Mouse (Mus musculus): ENCODE results near the gene Bloc1s1. TPM values are rescaled to one million over a fixed set of nuclear protein-coding genes. Genes with fewer than 3 reads are reported as not detected.
A peak's percentile ranks its signal among the peaks of the same experiment; 100 is the strongest.

The Bloc1s1 gene
- polyA plus RNA-seq, 1 experiment from 2014 or later: 228 TPM

DNA sequence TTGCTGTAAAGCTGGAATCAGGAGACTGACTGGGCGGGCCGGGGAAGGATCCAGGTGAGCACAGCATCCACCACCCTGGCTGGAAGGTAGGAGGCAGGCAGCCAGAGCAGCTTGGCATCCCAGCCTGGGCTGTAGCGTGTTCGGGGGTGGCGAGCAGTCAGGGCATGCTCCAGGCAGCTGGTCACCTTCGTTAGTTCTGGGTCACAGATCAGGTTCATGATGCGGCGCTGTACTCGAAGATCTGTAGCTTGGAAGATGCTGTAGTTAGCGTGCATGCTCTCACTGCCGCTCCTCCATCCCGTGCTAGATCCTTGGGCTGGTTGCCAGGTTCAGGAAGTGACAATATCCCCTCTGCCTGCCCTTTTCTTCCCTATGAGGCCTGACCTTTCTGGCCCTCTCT lies 10.1 kb downstream of the Bloc1s1 start:
- no peaks in the 10 kb centered on the region for H3K27me3 ChIP-seq (ENCODE audit: control insufficient read depth, insufficient read depth, low read depth, low read length)
- H3K9ac ChIP-seq (ENCODE audit: low read depth, low read length): no peak overlapping the region
- no peak overlapping the region for H3K27ac ChIP-seq (ENCODE audit: low read length)
- WGBS: 76% methylated on average over 12 of the region's 12 CpGs
- no peaks in the 10 kb centered on the region for H3K9me3 ChIP-seq (replicated peaks; ENCODE audit: control insufficient read depth, low read length, poor library complexity, severe bottlenecking)
- no peak overlapping the region for H3K4me3 ChIP-seq (ENCODE audit: low read depth, low read length)
- H3K4me2 ChIP-seq (ENCODE audit: low read length): no peak overlapping the region
- no peak for ATAC-seq
- H3K4me1 ChIP-seq (ENCODE audit: control insufficient read depth, insufficient read depth, low read length): peaks cover 7% of the 10 kb centered on the region; the same call in 1 of the 2 replicates
- H3K36me3 ChIP-seq (ENCODE audit: control insufficient read depth, insufficient read depth, low read length): no peaks in the 10 kb centered on the region

DNA sequence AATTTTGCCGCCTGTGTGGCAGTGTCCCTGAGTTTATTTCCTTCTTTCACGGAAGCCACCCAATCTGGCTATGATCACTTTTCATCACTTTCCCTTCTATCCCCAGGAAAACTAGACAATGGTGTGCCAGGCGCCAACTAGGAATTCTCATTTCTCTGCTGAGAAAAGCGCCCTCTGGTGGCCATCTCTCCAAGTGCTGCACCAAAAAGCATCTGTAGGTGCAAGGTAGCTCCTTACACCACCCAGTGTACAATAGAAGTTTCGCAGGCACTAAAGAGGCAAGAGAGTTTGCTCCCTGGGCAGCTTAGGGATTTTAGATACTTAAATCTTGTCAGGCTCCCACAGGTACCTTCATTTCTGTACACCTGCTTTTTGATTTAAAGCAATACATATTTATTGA lies 10.6 kb downstream of the Bloc1s1 start:
- no peak overlapping the region for H3K4me2 ChIP-seq (ENCODE audit: low read length)
- no peak overlapping the region for H3K9ac ChIP-seq (ENCODE audit: low read depth, low read length)
- no peak overlapping the region for H3K27ac ChIP-seq (ENCODE audit: low read length)
- H3K27me3 ChIP-seq (ENCODE audit: control insufficient read depth, insufficient read depth, low read depth, low read length): no peaks in the 10 kb centered on the region
- WGBS: 7% methylated on average over 5 of the region's 5 CpGs
- no peaks in the 10 kb centered on the region for H3K36me3 ChIP-seq (ENCODE audit: control insufficient read depth, insufficient read depth, low read length)
- peak; percentile 30; the same call in 1 of the 2 replicates for ATAC-seq
- peaks cover 7% of the 10 kb centered on the region; the same call in 1 of the 2 replicates for H3K4me1 ChIP-seq (ENCODE audit: control insufficient read depth, insufficient read depth, low read length)
- no peak overlapping the region for H3K4me3 ChIP-seq (ENCODE audit: low read depth, low read length)
- H3K9me3 ChIP-seq (replicated peaks; ENCODE audit: control insufficient read depth, low read length, poor library complexity, severe bottlenecking): no peaks in the 10 kb centered on the region

GRCm38 (mm10) chr10:128912791-128913190 lies 11.0 kb downstream of the Bloc1s1 start:
- Histone ChIP-seq H3K4me3 (ENCODE audit: low read depth, low read length) (no peak overlapping the region), H3K36me3 (ENCODE audit: control insufficient read depth, insufficient read depth, low read length) (no peaks in the 10 kb centered on the region), H3K9ac (ENCODE audit: low read depth, low read length) (no peak overlapping the region), H3K4me1 (ENCODE audit: control insufficient read depth, insufficient read depth, low read length) (peaks cover 7% of the 10 kb centered on the region; the same call in 1 of the 2 replicates), H3K9me3 (replicated peaks; ENCODE audit: control insufficient read depth, low read length, poor library complexity, severe bottlenecking) (no peaks in the 10 kb centered on the region), H3K4me2 (ENCODE audit: low read length) (no peak overlapping the region), H3K27me3 (ENCODE audit: control insufficient read depth, insufficient read depth, low read depth, low read length) (no peaks in the 10 kb centered on the region; the same call in 1 of the 2 replicates), H3K27ac (ENCODE audit: low read length) (no peak overlapping the region)
- WGBS: 89% methylated on average over 4 of the region's 4 CpGs
- ATAC-seq: no peak

GRCm38 (mm10) chr10:128912268-128912667 lies 11.6 kb downstream of the Bloc1s1 start:
- no peak for ATAC-seq
- H3K4me2 ChIP-seq (ENCODE audit: low read length): no peak overlapping the region
- no peak overlapping the region for H3K27ac ChIP-seq (ENCODE audit: low read length)
- peaks cover 7% of the 10 kb centered on the region; the same call in 1 of the 2 replicates for H3K4me1 ChIP-seq (ENCODE audit: control insufficient read depth, insufficient read depth, low read length)
- WGBS: 88% methylated on average over 4 of the region's 4 CpGs
- no peak overlapping the region for H3K4me3 ChIP-seq (ENCODE audit: low read depth, low read length)
- H3K27me3 ChIP-seq (ENCODE audit: control insufficient read depth, insufficient read depth, low read depth, low read length): no peaks in the 10 kb centered on the region; the same call in 1 of the 2 replicates
- no peak overlapping the region for H3K9ac ChIP-seq (ENCODE audit: low read depth, low read length)
- no peaks in the 10 kb centered on the region for H3K36me3 ChIP-seq (ENCODE audit: control insufficient read depth, insufficient read depth, low read length)
- no peaks in the 10 kb centered on the region for H3K9me3 ChIP-seq (replicated peaks; ENCODE audit: control insufficient read depth, low read length, poor library complexity, severe bottlenecking)

- 97% methylated on average over 6 of the region's 6 CpGs for WGBS
- peaks cover 7% of the 10 kb centered on the region; the same call in 1 of the 2 replicates for H3K4me1 ChIP-seq (ENCODE audit: control insufficient read depth, insufficient read depth, low read length)
These were observed 12.4 kb downstream of the Bloc1s1 start for GRCm38 (mm10) chr10:128911430-128911829.

DNA sequence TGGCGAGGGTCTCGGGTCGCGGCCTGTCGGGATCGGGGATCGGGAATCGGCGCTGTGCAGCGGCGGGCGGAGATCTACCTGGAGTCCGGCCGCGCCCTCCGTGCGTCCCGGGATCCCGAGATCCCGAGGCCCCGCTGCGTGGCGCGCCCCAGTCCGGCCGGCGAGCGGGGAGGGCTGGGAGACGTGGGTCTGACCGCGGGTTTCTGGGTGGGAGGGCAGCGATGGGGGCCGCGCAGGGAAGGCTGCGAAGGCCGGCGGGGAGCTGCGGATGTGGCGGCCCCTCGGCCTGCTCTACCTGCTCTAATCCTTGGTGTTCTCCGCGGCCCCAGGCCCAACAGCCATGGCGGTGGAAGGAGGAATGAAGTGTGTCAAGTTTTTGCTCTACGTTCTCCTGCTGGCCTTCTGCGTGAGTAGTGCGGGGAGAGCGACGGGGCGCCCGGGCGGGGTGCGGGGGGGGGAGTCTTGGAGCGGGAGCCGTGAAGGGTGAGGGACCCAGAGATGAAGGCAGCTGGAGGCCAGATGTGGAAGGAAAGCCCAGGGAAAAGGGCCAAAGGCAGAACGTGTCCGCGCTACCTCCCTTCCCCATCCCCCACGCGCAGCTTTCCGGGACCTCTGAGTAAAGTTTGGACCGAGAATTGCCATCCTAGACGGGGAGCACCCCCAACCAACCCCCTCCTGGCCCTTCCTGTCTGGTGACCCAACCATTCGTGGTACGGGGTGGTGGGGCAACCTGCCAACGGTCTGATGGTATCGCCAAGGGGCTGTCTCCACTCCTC lies 13.6 kb downstream of the Bloc1s1 start:
- H3K4me2 ChIP-seq (ENCODE audit: low read length): peak overlapping the region; percentile 80
- peak overlapping the region; percentile 74 for H3K27ac ChIP-seq (ENCODE audit: low read length)
- H3K9me3 ChIP-seq (replicated peaks; ENCODE audit: control insufficient read depth, low read length, poor library complexity, severe bottlenecking): no peaks in the 10 kb centered on the region
- H3K9ac ChIP-seq (ENCODE audit: low read depth, low read length): peak overlapping the region; percentile 86
- peak overlapping the region; percentile 67 for H3K4me3 ChIP-seq (ENCODE audit: low read depth, low read length)
- ATAC-seq: peak; percentile 50
- H3K27me3 ChIP-seq (ENCODE audit: control insufficient read depth, insufficient read depth, low read depth, low read length): no peaks in the 10 kb centered on the region; the same call in 1 of the 2 replicates
- H3K4me1 ChIP-seq (ENCODE audit: control insufficient read depth, insufficient read depth, low read length): peaks cover 7% of the 10 kb centered on the region; the same call in 1 of the 2 replicates
- WGBS: 1% methylated on average over 48 of the region's 66 CpGs
- no peaks in the 10 kb centered on the region for H3K36me3 ChIP-seq (ENCODE audit: control insufficient read depth, insufficient read depth, low read length)

More at GRCm38 (mm10) chr10:128911430-128911829, 12.4 kb downstream of the Bloc1s1 start:
- no peak for ATAC-seq
- H3K9ac ChIP-seq (ENCODE audit: low read depth, low read length): no peak overlapping the region
- no peaks in the 10 kb centered on the region for H3K9me3 ChIP-seq (replicated peaks; ENCODE audit: control insufficient read depth, low read length, poor library complexity, severe bottlenecking)
- H3K27ac ChIP-seq (ENCODE audit: low read length): no peak overlapping the region
- H3K4me3 ChIP-seq (ENCODE audit: low read depth, low read length): no peak overlapping the region
- no peaks in the 10 kb centered on the region; the same call in 1 of the 2 replicates for H3K27me3 ChIP-seq (ENCODE audit: control insufficient read depth, insufficient read depth, low read depth, low read length)
- no peaks in the 10 kb centered on the region for H3K36me3 ChIP-seq (ENCODE audit: control insufficient read depth, insufficient read depth, low read length)
- H3K4me2 ChIP-seq (ENCODE audit: low read length): peak overlapping the region; percentile 80; the same call in 1 of the 2 replicates

- 0% methylated on average over 30 of the region's 41 CpGs for WGBS
- peak; percentile 59 for ATAC-seq
- Histone ChIP-seq H3K9ac (ENCODE audit: low read depth, low read length) (peak overlapping the region; percentile 86), H3K27ac (ENCODE audit: low read length) (peak overlapping the region; percentile 74), H3K4me3 (ENCODE audit: low read depth, low read length) (peak overlapping the region; percentile 67), H3K4me2 (ENCODE audit: low read length) (peak overlapping the region; percentile 80), H3K4me1 (ENCODE audit: control insufficient read depth, insufficient read depth, low read length) (peaks cover 7% of the 10 kb centered on the region; the same call in 1 of the 2 replicates), H3K9me3 (replicated peaks; ENCODE audit: control insufficient read depth, low read length, poor library complexity, severe bottlenecking) (no peaks in the 10 kb centered on the region), H3K27me3 (ENCODE audit: control insufficient read depth, insufficient read depth, low read depth, low read length) (no peaks in the 10 kb centered on the region; the same call in 1 of the 2 replicates), H3K36me3 (ENCODE audit: control insufficient read depth, insufficient read depth, low read length) (no peaks in the 10 kb centered on the region)
These were observed 14.2 kb downstream of the Bloc1s1 start for GRCm38 (mm10) chr10:128909567-128910028.

DNA sequence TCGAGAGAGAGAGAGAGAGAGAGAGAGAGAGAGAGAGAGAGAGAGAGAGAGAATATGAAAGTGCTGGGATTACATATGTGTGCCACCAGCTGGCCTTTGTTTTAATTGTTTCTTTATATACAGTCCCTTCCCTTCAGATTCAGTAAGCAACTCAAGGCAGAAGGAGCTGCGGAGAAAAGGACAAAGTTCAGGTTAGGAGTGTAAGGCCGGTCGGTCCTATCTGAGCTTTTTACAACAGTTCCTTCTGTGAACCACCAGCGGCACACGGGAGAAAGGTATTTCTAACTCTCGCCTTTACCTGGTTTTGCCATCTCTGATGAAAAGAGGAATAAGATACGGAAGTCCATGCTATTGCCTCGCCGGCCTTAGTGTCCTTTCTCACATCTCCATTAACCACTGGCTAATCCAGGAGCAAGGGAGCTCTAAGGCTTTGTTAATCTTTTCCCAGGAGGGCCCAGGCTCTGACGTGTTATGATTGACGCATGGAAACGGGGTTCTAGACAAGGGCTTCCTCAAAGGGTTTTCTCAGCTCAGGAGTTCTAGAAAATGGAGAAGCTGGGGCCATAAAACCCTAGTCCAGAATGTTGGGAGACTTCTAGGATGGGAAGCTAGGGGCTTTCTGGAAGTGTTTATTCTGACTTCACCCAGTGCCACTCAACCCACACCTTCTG lies 14.9 kb downstream of the Bloc1s1 start:
- peak overlapping the region; percentile 80 for H3K4me2 ChIP-seq (ENCODE audit: low read length)
- H3K36me3 ChIP-seq (ENCODE audit: control insufficient read depth, insufficient read depth, low read length): no peaks in the 10 kb centered on the region
- no peaks in the 10 kb centered on the region; the same call in 1 of the 2 replicates for H3K27me3 ChIP-seq (ENCODE audit: control insufficient read depth, insufficient read depth, low read depth, low read length)
- no peak for ATAC-seq
- no peak overlapping the region for H3K27ac ChIP-seq (ENCODE audit: low read length)
- peak overlapping the region; percentile 86 for H3K9ac ChIP-seq (ENCODE audit: low read depth, low read length)
- peak overlapping the region; percentile 67 for H3K4me3 ChIP-seq (ENCODE audit: low read depth, low read length)
- H3K9me3 ChIP-seq (replicated peaks; ENCODE audit: control insufficient read depth, low read length, poor library complexity, severe bottlenecking): no peaks in the 10 kb centered on the region
- WGBS: 54% methylated on average over 13 of the region's 13 CpGs
- H3K4me1 ChIP-seq (ENCODE audit: control insufficient read depth, insufficient read depth, low read length): peaks cover 7% of the 10 kb centered on the region; the same call in 1 of the 2 replicates

Data from midbrain, embryonic 16.5 days (tissue).